Mouse (Mus musculus) cortical plate, adult 2 months (tissue): ENCODE measurements around the gene Kif1b.
"Not testable (repeated sequence)": the region's sequence is repeated elsewhere in the genome, so short reads cannot be mapped to it uniquely, and the experiment has no call there.

Experiments used
- CTCF ChIP-seq: fragments of 200-500 bp; IDR thresholded peaks from 2 replicates; pipeline ENCODE4 v1.5.1; 2011; ENCODE audit warnings: mild to moderate bottlenecking, control low read depth, low read length; ENCODE audit not compliant: insufficient read depth; ENCODE audit errors: extremely low read depth
- POLR2A ChIP-seq: fragments of 200-500 bp; IDR thresholded peaks from 2 replicates; pipeline ENCODE4 v1.6.1; 2011; ENCODE audit warnings: mild to moderate bottlenecking, low read length, control low read depth; ENCODE audit not compliant: insufficient read depth; ENCODE audit errors: extremely low read depth

GRCm38 (mm10) chr4:149169926-149170325 is 137.6 kb downstream of the Kif1b start:
- TF ChIP-seq POLR2A, CTCF: not testable (repeated sequence)
